Mouse (Mus musculus): ENCODE results near the gene Foxd3. TPM values are rescaled to one million over a fixed set of nuclear protein-coding genes. Genes with fewer than 3 reads are reported as not detected.

The Foxd3 gene
- polyA plus RNA-seq, 1 experiment from 2014 or later = 5.6 TPM

GRCm38 (mm10) chr4:99653608-99654221 lies 2.4 kb upstream of the Foxd3 start:
- Histone ChIP-seq H3K9ac (ENCODE audit: low read length) (no peak overlapping the region), H3K36me3 (ENCODE audit: control insufficient read depth, insufficient read depth, low read length) (no peaks in the 10 kb centered on the region), H3K27me3 (ENCODE audit: control insufficient read depth, insufficient read depth, low read length) (peaks cover 95% of the 10 kb centered on the region), H3K4me2 (ENCODE audit: low read depth) (peak overlapping the region; percentile 30), H3K27ac (ENCODE audit: low read depth, low read length) (no peak overlapping the region), H3K4me1 (ENCODE audit: control insufficient read depth, insufficient read depth, low read length) (peaks cover 5% of the 10 kb centered on the region), H3K9me3 (ENCODE audit: control insufficient read depth, low read length) (no peaks in the 10 kb centered on the region), H3K4me3 (ENCODE audit: low read depth, low read length) (peak overlapping the region; percentile 6)
- peak; percentile 73 for DNase-seq (ENCODE audit: low spot score)
- peak; percentile 57; the same call in 1 of the 2 replicates for ATAC-seq (ENCODE audit: insufficient read depth, low FRiP score, low TSS enrichment)
- WGBS = under 1% methylated on average over 36 of the region's 36 CpGs

DNA sequence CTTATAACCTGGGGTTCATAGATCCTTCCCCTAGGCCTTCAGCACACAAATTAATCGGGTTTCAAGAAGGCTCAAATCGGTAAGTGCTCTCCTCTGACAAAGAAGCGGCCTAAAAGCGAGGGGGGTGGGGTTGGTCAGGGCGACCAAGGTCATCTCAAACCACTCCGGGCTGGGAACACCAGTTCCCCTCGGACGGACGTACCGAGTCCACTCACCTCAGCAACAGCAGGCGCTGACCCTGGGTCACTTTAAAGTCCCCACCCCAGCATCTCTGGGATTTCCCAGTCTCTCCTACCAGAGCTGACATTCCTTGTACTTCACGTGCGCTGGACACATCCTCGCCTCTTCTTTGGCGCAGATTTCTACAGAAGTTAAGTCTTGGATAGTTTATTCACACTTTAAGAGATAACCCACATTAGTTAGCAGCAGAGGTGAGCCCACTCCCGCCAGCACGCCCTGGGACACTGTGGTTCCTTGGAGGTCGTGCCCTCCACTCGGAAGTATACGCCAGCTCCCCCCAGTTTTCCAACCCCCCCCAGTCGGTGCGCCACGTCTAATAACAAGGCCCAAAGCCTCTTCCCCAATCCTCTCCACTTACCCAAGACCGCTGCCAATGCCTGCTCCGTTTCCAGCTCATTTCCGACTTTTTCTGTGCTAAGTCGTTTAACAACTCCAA lies 1.3 kb upstream of the Foxd3 start:
- no peak for ATAC-seq (ENCODE audit: insufficient read depth, low FRiP score, low TSS enrichment)
- H3K4me2 ChIP-seq (ENCODE audit: low read depth) = peak overlapping the region; percentile 30
- WGBS = under 1% methylated on average over 27 of the region's 27 CpGs

DNA sequence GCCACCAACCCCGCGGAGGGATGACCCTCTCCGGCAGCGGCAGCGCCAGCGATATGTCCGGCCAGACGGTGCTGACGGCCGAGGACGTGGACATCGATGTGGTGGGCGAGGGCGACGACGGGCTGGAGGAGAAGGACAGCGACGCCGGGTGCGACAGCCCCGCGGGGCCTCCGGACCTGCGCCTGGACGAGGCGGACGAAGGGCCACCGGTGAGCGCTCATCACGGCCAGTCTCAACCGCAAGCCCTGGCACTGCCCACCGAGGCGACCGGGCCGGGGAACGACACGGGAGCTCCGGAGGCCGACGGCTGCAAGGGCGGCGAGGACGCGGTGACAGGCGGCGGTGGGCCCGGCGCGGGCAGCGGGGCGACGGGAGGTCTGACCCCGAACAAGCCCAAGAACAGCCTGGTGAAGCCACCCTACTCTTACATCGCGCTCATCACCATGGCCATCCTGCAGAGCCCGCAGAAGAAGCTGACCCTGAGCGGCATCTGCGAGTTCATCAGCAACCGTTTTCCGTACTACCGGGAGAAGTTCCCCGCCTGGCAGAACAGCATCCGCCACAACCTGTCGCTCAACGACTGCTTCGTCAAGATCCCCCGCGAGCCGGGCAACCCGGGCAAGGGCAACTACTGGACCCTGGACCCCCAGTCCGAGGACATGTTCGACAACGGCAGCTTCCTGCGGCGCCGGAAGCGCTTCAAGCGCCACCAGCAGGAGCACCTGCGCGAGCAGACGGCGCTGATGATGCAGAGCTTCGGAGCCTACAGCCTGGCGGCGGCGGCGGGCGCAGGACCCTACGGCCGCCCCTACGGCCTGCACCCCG lies 718 bp downstream of the Foxd3 start:
- H3K9me3 ChIP-seq (ENCODE audit: control insufficient read depth, low read length) = no peaks in the 10 kb centered on the region
- no peaks in the 10 kb centered on the region for H3K36me3 ChIP-seq (ENCODE audit: control insufficient read depth, insufficient read depth, low read length)
- peak overlapping the region; percentile 42 for H3K9ac ChIP-seq (ENCODE audit: low read length)
- ATAC-seq (ENCODE audit: insufficient read depth, low FRiP score, low TSS enrichment) = no peak
- H3K4me2 ChIP-seq (ENCODE audit: low read depth) = peak overlapping the region; percentile 36
- WGBS = under 1% methylated on average over 86 of the region's 92 CpGs
- DNase-seq (ENCODE audit: low spot score) = peak; percentile 58
- peak overlapping the region; percentile 58 for H3K27ac ChIP-seq (ENCODE audit: low read depth, low read length)
- H3K4me1 ChIP-seq (ENCODE audit: control insufficient read depth, insufficient read depth, low read length) = peaks cover 5% of the 10 kb centered on the region
- H3K4me3 ChIP-seq (ENCODE audit: low read depth, low read length) = peak overlapping the region; percentile 34
- peaks cover 92% of the 10 kb centered on the region for H3K27me3 ChIP-seq (ENCODE audit: control insufficient read depth, insufficient read depth, low read length)

More for the DNA sequence above, 1.3 kb upstream of the Foxd3 start:
- H3K4me1 ChIP-seq (ENCODE audit: control insufficient read depth, insufficient read depth, low read length) = peaks cover 5% of the 10 kb centered on the region
- DNase-seq (ENCODE audit: low spot score) = peak; percentile 27
- H3K9me3 ChIP-seq (ENCODE audit: control insufficient read depth, low read length) = no peaks in the 10 kb centered on the region
- H3K27ac ChIP-seq (ENCODE audit: low read depth, low read length) = no peak overlapping the region
- peaks cover 94% of the 10 kb centered on the region for H3K27me3 ChIP-seq (ENCODE audit: control insufficient read depth, insufficient read depth, low read length)
- peak overlapping the region; percentile 29 for H3K9ac ChIP-seq (ENCODE audit: low read length)
- H3K4me3 ChIP-seq (ENCODE audit: low read depth, low read length) = peak overlapping the region; percentile 6
- no peaks in the 10 kb centered on the region for H3K36me3 ChIP-seq (ENCODE audit: control insufficient read depth, insufficient read depth, low read length)

- Histone ChIP-seq H3K36me3 (ENCODE audit: control insufficient read depth, insufficient read depth, low read length) (no peaks in the 10 kb centered on the region), H3K27ac (ENCODE audit: low read depth, low read length) (peak overlapping the region; percentile 58), H3K4me3 (ENCODE audit: low read depth, low read length) (peak overlapping the region; percentile 34), H3K9me3 (ENCODE audit: control insufficient read depth, low read length) (no peaks in the 10 kb centered on the region), H3K9ac (ENCODE audit: low read length) (peak overlapping the region; percentile 42), H3K4me2 (ENCODE audit: low read depth) (peak overlapping the region; percentile 36), H3K27me3 (ENCODE audit: control insufficient read depth, insufficient read depth, low read length) (peaks cover 92% of the 10 kb centered on the region), H3K4me1 (ENCODE audit: control insufficient read depth, insufficient read depth, low read length) (peaks cover 5% of the 10 kb centered on the region)
- ATAC-seq (ENCODE audit: insufficient read depth, low FRiP score, low TSS enrichment) = no peak
- WGBS = 0% methylated on average over 36 of the region's 62 CpGs
- peak; percentile 41 for DNase-seq (ENCODE audit: low spot score)
These were observed 1.3 kb downstream of the Foxd3 start for GRCm38 (mm10) chr4:99657430-99657820.

DNA sequence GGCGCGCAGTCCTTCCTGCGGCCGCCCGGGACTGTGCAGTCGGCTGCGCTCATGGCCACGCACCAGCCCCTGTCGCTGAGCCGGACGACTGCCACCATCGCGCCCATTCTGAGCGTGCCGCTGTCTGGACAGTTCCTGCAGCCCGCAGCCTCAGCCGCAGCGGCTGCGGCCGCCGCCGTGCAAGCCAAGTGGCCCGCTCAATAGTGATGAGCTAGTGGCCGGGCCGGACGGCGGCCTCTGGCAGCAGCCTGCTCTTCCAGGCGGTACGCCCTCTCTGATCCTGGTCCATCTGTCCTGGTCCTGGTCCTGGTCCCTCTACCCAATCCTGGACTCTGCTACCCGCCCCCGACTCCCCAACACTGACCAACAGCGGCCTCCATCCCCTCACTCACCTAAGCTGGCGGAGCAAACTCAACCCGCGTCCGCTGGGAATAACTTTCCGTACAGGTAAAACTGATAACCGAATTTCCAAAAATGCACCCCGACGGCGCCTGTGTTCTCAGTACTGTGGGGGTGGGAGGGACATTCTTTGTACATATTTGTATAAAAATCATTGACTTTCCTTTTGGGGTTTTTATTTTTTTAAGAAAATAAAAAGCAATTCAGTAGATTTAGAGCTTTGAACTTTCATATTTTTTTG lies 1.9 kb downstream of the Foxd3 start:
- Histone ChIP-seq H3K4me2 (ENCODE audit: low read depth) (peak overlapping the region; percentile 36), H3K4me1 (ENCODE audit: control insufficient read depth, insufficient read depth, low read length) (peaks cover 5% of the 10 kb centered on the region), H3K9ac (ENCODE audit: low read length) (peak overlapping the region; percentile 42), H3K27ac (ENCODE audit: low read depth, low read length) (peak overlapping the region; percentile 58), H3K36me3 (ENCODE audit: control insufficient read depth, insufficient read depth, low read length) (no peaks in the 10 kb centered on the region), H3K4me3 (ENCODE audit: low read depth, low read length) (peak overlapping the region; percentile 34), H3K9me3 (ENCODE audit: control insufficient read depth, low read length) (no peaks in the 10 kb centered on the region), H3K27me3 (ENCODE audit: control insufficient read depth, insufficient read depth, low read length) (peaks cover 92% of the 10 kb centered on the region)
- no peak for ATAC-seq (ENCODE audit: insufficient read depth, low FRiP score, low TSS enrichment)
- under 1% methylated on average over 27 of the region's 41 CpGs for WGBS
- peak; percentile 55 for DNase-seq (ENCODE audit: low spot score)

- 17% methylated on average over 6 of the region's 6 CpGs for WGBS
- DNase-seq (ENCODE audit: low spot score) = no peak
- ATAC-seq (ENCODE audit: insufficient read depth, low FRiP score, low TSS enrichment) = no peak
- H3K4me3 ChIP-seq (ENCODE audit: low read depth, low read length) = peak overlapping the region; percentile 18; the same call in 1 of the 2 replicates
- no peak overlapping the region for H3K9ac ChIP-seq (ENCODE audit: low read length)
- peak overlapping the region; percentile 23; the same call in 1 of the 2 replicates for H3K4me2 ChIP-seq (ENCODE audit: low read depth)
- no peaks in the 10 kb centered on the region for H3K36me3 ChIP-seq (ENCODE audit: control insufficient read depth, insufficient read depth, low read length)
- H3K9me3 ChIP-seq (ENCODE audit: control insufficient read depth, low read length) = no peaks in the 10 kb centered on the region
- no peak overlapping the region for H3K27ac ChIP-seq (ENCODE audit: low read depth, low read length)
- peaks cover 92% of the 10 kb centered on the region for H3K27me3 ChIP-seq (ENCODE audit: control insufficient read depth, insufficient read depth, low read length)
- no peaks in the 10 kb centered on the region for H3K4me1 ChIP-seq (ENCODE audit: control insufficient read depth, insufficient read depth, low read length)
These were observed 2.8 kb downstream of the Foxd3 start for GRCm38 (mm10) chr4:99658881-99659280.

DNA sequence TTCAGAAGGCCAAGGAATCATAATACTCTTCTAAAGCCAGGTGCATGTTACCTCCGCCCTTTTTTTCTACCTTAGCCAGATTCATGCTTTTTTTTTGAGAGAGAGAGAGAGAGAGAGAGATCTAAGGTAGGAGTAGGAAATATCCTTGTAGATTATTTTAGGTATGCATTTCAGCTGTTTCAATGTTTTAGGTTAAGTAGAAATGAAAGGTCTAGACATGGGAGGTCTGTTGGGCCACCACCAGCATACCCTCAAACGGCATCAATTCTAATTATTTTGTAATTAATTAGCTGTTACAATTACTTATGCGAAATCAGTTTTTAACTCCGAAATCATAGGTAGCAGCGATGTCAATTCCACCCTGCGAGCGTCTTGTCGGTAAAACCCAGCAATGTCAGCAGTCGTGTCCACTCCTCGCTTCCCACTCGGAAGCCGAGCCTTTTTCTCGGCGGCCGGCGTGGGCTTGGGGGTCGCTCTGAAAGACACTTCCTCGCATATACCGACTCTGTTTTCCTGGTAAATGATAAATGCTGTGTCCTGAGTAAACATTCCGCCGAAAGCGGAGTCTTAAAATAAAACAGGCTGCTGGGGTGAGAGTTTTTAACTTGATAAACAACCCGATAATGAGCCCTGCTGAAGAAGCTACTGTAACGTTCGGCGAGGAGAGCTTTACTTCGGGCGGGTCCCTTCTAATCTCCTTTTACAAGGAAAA lies 3.4 kb downstream of the Foxd3 start:
- Histone ChIP-seq H3K27me3 (ENCODE audit: control insufficient read depth, insufficient read depth, low read length) (peaks cover 91% of the 10 kb centered on the region), H3K4me2 (ENCODE audit: low read depth) (peak overlapping the region; percentile 23), H3K27ac (ENCODE audit: low read depth, low read length) (no peak overlapping the region), H3K9me3 (ENCODE audit: control insufficient read depth, low read length) (no peaks in the 10 kb centered on the region), H3K4me1 (ENCODE audit: control insufficient read depth, insufficient read depth, low read length) (no peaks in the 10 kb centered on the region), H3K4me3 (ENCODE audit: low read depth, low read length) (peak overlapping the region; percentile 17), H3K9ac (ENCODE audit: low read length) (0 out of 2 replicates have a peak overlapping the region, but pooled peaks have one; percentile 12), H3K36me3 (ENCODE audit: control insufficient read depth, insufficient read depth, low read length) (no peaks in the 10 kb centered on the region)
- peak; percentile 66 for DNase-seq (ENCODE audit: low spot score)
- WGBS = 1% methylated on average over 28 of the region's 28 CpGs
- ATAC-seq (ENCODE audit: insufficient read depth, low FRiP score, low TSS enrichment) = no peak
